Mouse (Mus musculus): ENCODE data around the gene Plcxd3. TPM values are rescaled to one million over a fixed set of nuclear protein-coding genes. Genes with fewer than 3 reads are reported as not detected.

Plcxd3 gene
- total and polyA plus RNA-seq, 3 experiments, result 0.08 TPM; not detected in 2

DNA sequence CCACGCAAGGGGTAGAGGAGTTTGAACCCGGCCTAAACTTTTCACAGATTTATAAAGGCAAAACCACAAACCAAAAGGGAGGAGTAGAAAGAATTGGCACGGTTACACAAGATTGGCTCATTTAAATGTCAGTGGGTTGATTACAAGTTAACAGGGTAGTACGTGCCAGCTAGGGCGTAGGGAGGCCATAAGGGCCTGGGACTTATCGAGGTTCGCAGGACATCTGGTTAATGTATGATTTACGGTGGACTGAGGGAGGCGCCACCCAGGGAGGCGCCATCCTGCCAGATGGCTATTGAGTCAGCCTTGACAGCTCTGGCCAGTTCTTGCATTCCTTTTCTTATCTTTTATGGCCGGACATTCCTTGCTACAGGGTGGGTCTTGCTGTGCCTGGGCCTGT is 18.9 kb upstream of the Plcxd3 start:
- Histone ChIP-seq H3K4me3 (replicated peaks in 1 of 3; ENCODE audit: low read depth in 2 of 3, low read length in 2 of 3, poor library complexity in 1 of 3) (no peak overlapping the region), H3K4me1 (ENCODE audit: control insufficient read depth in 1 of 2, insufficient read depth in 2 of 2) (no peaks in the 10 kb centered on the region), H3K9me3 (replicated peaks; ENCODE audit: low read length) (no peaks in the 10 kb centered on the region), H3K27me3 (replicated peaks) (no peaks in the 10 kb centered on the region), H3K79me2 (replicated peaks; ENCODE audit: control insufficient read depth, extremely low read depth, insufficient read depth, poor library complexity, severe bottlenecking) (no peaks in the 10 kb centered on the region), H3K27ac (ENCODE audit: insufficient read depth, low read depth) (no peak overlapping the region), H3K9ac (ENCODE audit: insufficient read depth, low read depth) (no peak overlapping the region), H3K4me2 (ENCODE audit: insufficient read depth, low read depth, poor library complexity, severe bottlenecking) (no peak overlapping the region), H3K36me3 (replicated peaks in 1 of 2; ENCODE audit: control insufficient read depth in 1 of 2, insufficient read depth in 1 of 2, low read length in 1 of 2) (no peaks in the 10 kb centered on the region)
- no peak for DNase-seq (ENCODE audit: extremely low read depth)
- dilution Hi-C loops (cut with MboI; ENCODE audit: extremely low pct_ligation_motif_present, extremely low pct_unique_long_range_greater_than_20kb, low sequenced_read_pairs) (no loop called here), in situ Hi-C loops (cut with MboI; ENCODE audit: low pct_ligation_motif_present, low pct_unique_long_range_greater_than_20kb, low sequenced_read_pairs) (no loop called here)
- TF ChIP-seq UBTF (IDR thresholded peaks at IDR 0.05; ENCODE audit: low read depth, low read length), result no peak
- TF ChIP-seq ZMIZ1 (IDR thresholded peaks at IDR 0.05; ENCODE audit: low read depth, low read length), result no peak
- no peak for TF ChIP-seq USF2 (conservative IDR thresholded peaks at IDR 0.05; ENCODE audit: low read depth, low read length)
- TF ChIP-seq GABPA (IDR thresholded peaks at IDR 0.05; ENCODE audit: insufficient replicate concordance, low read depth, low read length), result no peak
- TF ChIP-seq MAFK (IDR thresholded peaks at IDR 0.05; ENCODE audit: insufficient replicate concordance, low read length), result no peak
- TF ChIP-seq MEF2A (IDR thresholded peaks at IDR 0.05; ENCODE audit: borderline replicate concordance, low read depth, low read length), result no peak
- no peak for TF ChIP-seq JUND (conservative IDR thresholded peaks at IDR 0.05; ENCODE audit: low read depth, low read length)
- no peak for TF ChIP-seq RAD21 (IDR thresholded peaks at IDR 0.05; ENCODE audit: low read depth, low read length)
- TF ChIP-seq IRF4 (IDR thresholded peaks at IDR 0.05; ENCODE audit: low read depth, low read length), result no peak
- no peak for TF ChIP-seq KAT2A (IDR thresholded peaks at IDR 0.05; ENCODE audit: insufficient replicate concordance, low read length)
- TF ChIP-seq SIN3A (IDR thresholded peaks at IDR 0.05; ENCODE audit: low read length), result no peak
- no peak for TF ChIP-seq ZNF384 (IDR thresholded peaks at IDR 0.05; ENCODE audit: low read depth, low read length)

DNA sequence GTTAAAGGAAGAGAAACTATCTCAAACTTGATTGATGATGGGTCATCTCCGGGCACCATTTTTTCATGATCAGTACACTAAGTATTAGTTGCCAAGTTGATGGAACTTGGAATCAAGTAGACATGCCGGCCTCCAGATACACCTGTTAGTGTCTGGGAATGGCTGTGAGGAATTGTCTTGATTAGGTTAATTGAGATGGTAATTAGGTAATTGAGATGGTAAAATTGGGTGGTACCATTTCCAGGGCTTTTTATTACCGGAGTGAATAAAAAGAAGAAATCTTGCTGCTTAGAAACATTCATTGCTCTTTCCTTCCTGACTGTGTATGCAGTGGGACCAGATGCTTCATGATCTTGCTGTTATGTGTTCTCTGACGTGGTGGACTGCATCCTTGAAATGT is 17.6 kb upstream of the Plcxd3 start:
- in situ Hi-C loops (cut with MboI; ENCODE audit: low pct_ligation_motif_present, low pct_unique_long_range_greater_than_20kb, low sequenced_read_pairs), result no loop called here
- Histone ChIP-seq H3K4me3 (replicated peaks in 1 of 3; ENCODE audit: low read depth in 2 of 3, low read length in 2 of 3, poor library complexity in 1 of 3) (no peak overlapping the region), H3K79me2 (replicated peaks; ENCODE audit: control insufficient read depth, extremely low read depth, insufficient read depth, poor library complexity, severe bottlenecking) (no peaks in the 10 kb centered on the region), H3K27me3 (replicated peaks) (no peaks in the 10 kb centered on the region), H3K4me1 (ENCODE audit: control insufficient read depth in 1 of 2, insufficient read depth in 2 of 2) (no peaks in the 10 kb centered on the region), H3K27ac (ENCODE audit: insufficient read depth, low read depth) (no peak overlapping the region), H3K9me3 (replicated peaks; ENCODE audit: low read length) (no peaks in the 10 kb centered on the region), H3K36me3 (replicated peaks in 1 of 2; ENCODE audit: control insufficient read depth in 1 of 2, insufficient read depth in 1 of 2, low read length in 1 of 2) (no peaks in the 10 kb centered on the region), H3K9ac (ENCODE audit: insufficient read depth, low read depth) (no peak overlapping the region), H3K4me2 (ENCODE audit: insufficient read depth, low read depth, poor library complexity, severe bottlenecking) (no peak overlapping the region)
- no peak for DNase-seq (ENCODE audit: extremely low read depth)
- dilution Hi-C loops (cut with MboI; ENCODE audit: extremely low pct_ligation_motif_present, extremely low pct_unique_long_range_greater_than_20kb, low sequenced_read_pairs), result no loop called here
- TF ChIP-seq RCOR1 (conservative IDR thresholded peaks at IDR 0.05; ENCODE audit: low read depth, low read length), result no peak
- no peak for TF ChIP-seq CTCF (conservative IDR thresholded peaks at IDR 0.05 in 1 of 2, IDR thresholded peaks at IDR 0.05 in 1 of 2; ENCODE audit: low read depth in 2 of 2, low read length in 2 of 2)
- TF ChIP-seq TCF12 (IDR thresholded peaks at IDR 0.05; ENCODE audit: low read depth, low read length), result no peak
- no peak for TF ChIP-seq ZKSCAN1 (IDR thresholded peaks at IDR 0.05; ENCODE audit: borderline replicate concordance, low read depth, low read length)
- no peak for TF ChIP-seq SMC3 (IDR thresholded peaks at IDR 0.05; ENCODE audit: low read depth, low read length)
- TF ChIP-seq HCFC1 (IDR thresholded peaks at IDR 0.05; ENCODE audit: low read depth, low read length), result no peak
